Mouse (Mus musculus) E14TG2a.4 (cell line): ENCODE data around the gene Kctd4.
"Not testable (repeated sequence)": the region's sequence is repeated elsewhere in the genome, so short reads cannot be mapped to it uniquely, and the experiment has no call there.

Experiments
- H3K27me3 ChIP-seq: 2 replicates; pipeline ENCODE4 v1.6.1; 2014; ENCODE audit warnings: low read length, control low read depth; ENCODE audit not compliant: insufficient read depth
- H3K36me3 ChIP-seq: 2 replicates; pipeline ENCODE4 v1.6.1; 2014; ENCODE audit warnings: low read length, control low read depth; ENCODE audit not compliant: insufficient read depth
- H3K4me1 ChIP-seq: replicated peaks from 2 replicates; pipeline ENCODE4 v1.6.1; 2014; ENCODE audit warnings: low read depth, low read length, control low read depth
- H3K4me3 ChIP-seq: replicated peaks from 2 replicates; pipeline ENCODE4 v1.5.1; 2014; ENCODE audit warnings: mild to moderate bottlenecking, low read length
- H3K9me3 ChIP-seq: 2 replicates; pipeline ENCODE4 v1.6.1; 2014; ENCODE audit warnings: low read length, control low read depth
- CTCF ChIP-seq: conservative IDR thresholded peaks from 2 replicates; pipeline ENCODE4 v1.5.1; 2014; ENCODE audit warnings: low read length
- NANOG ChIP-seq: IDR thresholded peaks from 2 replicates; pipeline ENCODE4 v1.6.1; 2014; ENCODE audit warnings: borderline replicate concordance, low read length, mixed read lengths
- POU5F1 ChIP-seq: IDR thresholded peaks from 2 replicates; pipeline ENCODE4 v1.6.1; 2014; ENCODE audit warnings: low read length, borderline replicate concordance

Gene Kctd4

DNA sequence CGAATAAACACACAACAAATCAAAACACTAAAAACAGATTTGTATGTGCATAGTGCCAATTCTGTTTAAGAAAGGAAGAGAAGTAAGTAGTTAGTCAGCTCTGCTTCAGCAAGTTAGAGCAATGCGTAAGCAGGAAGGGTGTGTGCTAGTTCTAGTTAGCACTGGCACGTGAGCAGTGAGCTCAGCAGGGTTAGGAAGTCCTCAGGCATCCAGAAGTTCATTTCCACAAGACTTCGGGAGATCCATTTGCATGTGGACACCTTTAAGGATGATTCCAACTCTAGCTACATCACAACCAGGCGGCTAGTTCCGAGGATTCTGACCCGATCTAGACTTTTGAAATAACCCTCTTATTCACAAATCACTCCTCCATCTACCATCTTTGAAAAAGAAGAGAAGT is at the start of gene Kctd4:
Gene Kctd4, plus strand, starts transcription at position 244 of the 400 bp plus-strand sequence.
- TF ChIP-seq POU5F1: no peak
- TF ChIP-seq CTCF: no peak
- TF ChIP-seq NANOG: no peak
- peaks cover 7% of the 10 kb centered on the region; the same call in 1 of the 2 replicates for H3K9me3 ChIP-seq
- H3K27me3 ChIP-seq: no peaks in the 10 kb centered on the region
- H3K36me3 ChIP-seq: peaks cover 2% of the 10 kb centered on the region; the same call in 1 of the 2 replicates
- no peak within 1 kb of the TSS for H3K4me3 ChIP-seq
- H3K4me1 ChIP-seq: peaks cover 36% of the 10 kb centered on the region

DNA sequence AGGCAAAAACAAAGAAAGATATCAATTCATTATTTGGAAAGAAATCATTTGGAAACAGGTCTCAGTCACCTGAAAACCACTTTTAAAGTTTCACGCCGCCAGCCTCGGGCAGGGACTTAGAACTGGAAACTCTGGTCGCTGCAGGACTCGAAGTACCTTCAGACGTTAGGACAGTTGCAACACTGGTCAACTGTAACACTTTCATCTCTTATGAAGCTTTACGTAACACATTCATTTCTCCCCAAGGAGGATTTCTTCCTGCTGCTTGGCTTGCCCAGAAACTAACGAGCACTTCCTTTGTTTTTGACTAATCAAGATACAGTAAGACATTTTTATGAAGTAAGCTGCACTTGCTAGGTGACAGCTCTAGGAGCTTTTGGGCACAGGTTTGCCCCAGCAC is 47.9 kb upstream of the Kctd4 start:
- TF ChIP-seq NANOG (no peak), POU5F1 (no peak), CTCF (no peak)
- Histone ChIP-seq H3K4me3 (no peak overlapping the region), H3K9me3 (no peaks in the 10 kb centered on the region), H3K27me3 (no peaks in the 10 kb centered on the region), H3K4me1 (peaks cover 4% of the 10 kb centered on the region; the same call in 1 of the 2 replicates), H3K36me3 (peaks cover 41% of the 10 kb centered on the region)

GRCm38 (mm10) chr14:75911968-75912367 is 42.8 kb upstream of the Kctd4 start:
- no peak overlapping the region for H3K4me3 ChIP-seq
- H3K27me3 ChIP-seq: no peaks in the 10 kb centered on the region
- H3K36me3 ChIP-seq: peaks cover 8% of the 10 kb centered on the region; the same call in 1 of the 2 replicates
- TF ChIP-seq POU5F1 (no peak), NANOG (no peak), CTCF (no peak)
- H3K4me1 ChIP-seq: peaks cover 13% of the 10 kb centered on the region
- H3K9me3 ChIP-seq: no peaks in the 10 kb centered on the region

DNA sequence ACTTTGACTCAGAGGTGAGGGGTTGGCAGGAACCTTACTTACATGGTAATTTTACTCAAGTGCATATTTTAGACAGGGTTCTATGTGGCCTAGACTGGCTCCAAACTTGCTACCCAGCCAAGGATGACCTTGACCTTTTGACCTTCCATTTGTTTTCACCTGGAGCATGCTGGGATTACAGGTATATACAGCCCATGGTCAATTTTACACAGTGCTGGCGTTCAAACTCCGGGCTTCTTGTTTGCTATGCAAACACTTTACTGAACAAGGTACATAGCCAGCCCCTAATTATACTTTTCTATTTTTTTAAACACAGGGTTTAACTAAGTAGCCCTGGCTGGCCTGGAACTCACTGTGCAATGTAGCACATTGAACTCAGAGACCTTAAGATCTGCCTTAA is 42.1 kb upstream of the Kctd4 start:
- Histone ChIP-seq H3K4me3 (no peak overlapping the region), H3K36me3 (peaks cover 9% of the 10 kb centered on the region; the same call in 1 of the 2 replicates)
- TF ChIP-seq NANOG (no peak), CTCF (no peak), POU5F1 (no peak)

DNA sequence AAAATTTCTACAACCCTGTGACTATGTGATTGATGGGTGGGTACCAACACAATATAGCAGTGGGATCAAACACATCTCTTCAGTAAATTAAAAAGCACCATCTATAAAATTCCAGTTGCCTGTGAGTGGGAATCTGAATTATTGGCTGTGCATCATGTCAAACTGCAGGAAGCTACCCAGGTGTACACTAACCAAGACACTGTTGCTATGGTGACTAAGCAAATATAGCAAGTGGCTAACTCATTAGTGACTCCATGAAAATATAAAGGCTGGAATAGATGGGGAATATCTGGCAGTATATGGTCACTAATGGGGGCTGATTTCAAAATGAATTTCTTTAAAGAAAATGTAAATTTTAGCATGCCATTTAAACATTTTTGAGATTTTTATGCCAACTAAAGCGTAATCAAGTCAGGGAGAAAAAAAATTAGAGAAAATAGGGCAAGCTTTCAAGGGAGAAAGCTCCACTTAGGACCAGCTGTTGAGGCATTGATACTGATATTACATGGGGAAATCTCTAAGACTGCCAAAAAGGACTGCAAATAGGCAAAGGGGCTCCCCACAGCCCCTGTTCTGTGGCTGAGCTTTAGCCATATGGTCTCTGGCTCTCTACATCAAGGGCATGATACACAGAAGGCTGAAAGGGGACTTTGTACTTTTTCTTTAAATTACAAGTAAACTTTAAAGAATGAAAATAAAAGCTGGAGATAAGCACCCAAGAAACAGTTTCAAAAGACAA is 31.3 kb upstream of the Kctd4 start:
- H3K27me3 ChIP-seq: no peaks in the 10 kb centered on the region
- no peaks in the 10 kb centered on the region for H3K36me3 ChIP-seq
- H3K4me1 ChIP-seq: 0 out of 2 replicates have a peak, but pooled peaks cover 6% of the 10 kb centered on the region
- no peak overlapping the region for H3K4me3 ChIP-seq
- TF ChIP-seq CTCF: no peak
- TF ChIP-seq NANOG: no peak
- TF ChIP-seq POU5F1: no peak
- no peaks in the 10 kb centered on the region for H3K9me3 ChIP-seq

More for the DNA sequence above, 42.1 kb upstream of the Kctd4 start:
- Histone ChIP-seq H3K27me3 (no peaks in the 10 kb centered on the region), H3K4me1 (peaks cover 13% of the 10 kb centered on the region), H3K9me3 (no peaks in the 10 kb centered on the region)

- H3K4me1 ChIP-seq, H3K27me3 ChIP-seq, H3K9me3 ChIP-seq, H3K4me3 ChIP-seq: not testable (repeated sequence)
- H3K36me3 ChIP-seq: peaks cover 14% of the 10 kb centered on the region
Observed at GRCm38 (mm10) chr14:75929713-75930112, 25.1 kb upstream of the Kctd4 start.

DNA sequence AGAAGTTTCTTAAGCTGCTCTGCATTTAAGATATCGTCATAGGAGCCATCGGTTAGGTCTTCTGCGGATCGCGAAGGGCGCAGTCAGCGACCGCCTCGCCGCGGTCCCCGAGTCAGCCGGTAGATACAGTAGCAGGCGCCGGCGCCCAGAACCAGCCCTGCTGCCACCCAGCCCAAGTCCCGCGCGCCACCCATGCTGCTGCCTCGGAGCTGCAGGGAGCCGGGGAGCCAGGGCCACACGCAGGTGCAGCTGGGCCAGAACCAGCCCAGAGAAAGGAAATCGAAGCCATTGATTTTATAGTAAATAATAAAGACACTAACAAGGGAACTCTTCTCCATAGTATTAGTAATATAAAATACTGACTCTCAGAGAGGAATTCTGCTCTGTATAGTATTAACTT is 23.5 kb upstream of the Kctd4 start:
- Histone ChIP-seq H3K4me3 (no peak overlapping the region), H3K36me3 (peaks cover 14% of the 10 kb centered on the region), H3K9me3 (peaks cover 6% of the 10 kb centered on the region; the same call in 1 of the 2 replicates), H3K4me1 (peaks cover 7% of the 10 kb centered on the region), H3K27me3 (no peaks in the 10 kb centered on the region)
- TF ChIP-seq CTCF: no peak
- no peak for TF ChIP-seq POU5F1

DNA sequence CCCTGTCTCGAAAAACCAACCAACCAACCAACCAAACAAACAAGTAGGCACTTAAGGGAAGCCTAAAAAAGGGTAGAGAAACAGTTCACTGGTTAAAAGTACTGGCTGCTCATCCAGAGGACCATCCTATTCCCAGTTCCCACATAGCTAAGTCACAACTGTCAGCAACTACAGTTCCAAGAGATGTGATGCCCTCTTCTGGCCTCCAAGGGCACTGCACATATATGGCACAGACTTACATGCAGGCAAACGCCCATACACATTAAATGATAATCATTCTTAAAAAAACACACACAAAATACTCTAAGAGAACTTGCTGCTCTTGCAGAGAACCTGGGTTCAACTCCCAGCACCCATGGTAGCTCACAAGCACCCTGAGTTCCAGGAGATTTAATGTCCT is 20.4 kb upstream of the Kctd4 start:
- Histone ChIP-seq H3K4me1 (peaks cover 7% of the 10 kb centered on the region), H3K4me3 (no peak overlapping the region), H3K36me3 (peaks cover 14% of the 10 kb centered on the region), H3K27me3 (no peaks in the 10 kb centered on the region), H3K9me3 (peaks cover 6% of the 10 kb centered on the region; the same call in 1 of the 2 replicates)
- TF ChIP-seq POU5F1 (no peak), CTCF (peak; percentile 69)

- H3K4me1 ChIP-seq: no peaks in the 10 kb centered on the region
- H3K27me3 ChIP-seq: no peaks in the 10 kb centered on the region
- peaks cover 5% of the 10 kb centered on the region; the same call in 1 of the 2 replicates for H3K9me3 ChIP-seq
- peaks cover 25% of the 10 kb centered on the region for H3K36me3 ChIP-seq
- TF ChIP-seq POU5F1: no peak
- no peak for TF ChIP-seq NANOG
- TF ChIP-seq CTCF: no peak
- H3K4me3 ChIP-seq: no peak overlapping the region
Observed at GRCm38 (mm10) chr14:75937714-75938113, 17.1 kb upstream of the Kctd4 start.
